Mouse (Mus musculus): Measurements from ENCODE around the gene Ube4a.

DNA sequence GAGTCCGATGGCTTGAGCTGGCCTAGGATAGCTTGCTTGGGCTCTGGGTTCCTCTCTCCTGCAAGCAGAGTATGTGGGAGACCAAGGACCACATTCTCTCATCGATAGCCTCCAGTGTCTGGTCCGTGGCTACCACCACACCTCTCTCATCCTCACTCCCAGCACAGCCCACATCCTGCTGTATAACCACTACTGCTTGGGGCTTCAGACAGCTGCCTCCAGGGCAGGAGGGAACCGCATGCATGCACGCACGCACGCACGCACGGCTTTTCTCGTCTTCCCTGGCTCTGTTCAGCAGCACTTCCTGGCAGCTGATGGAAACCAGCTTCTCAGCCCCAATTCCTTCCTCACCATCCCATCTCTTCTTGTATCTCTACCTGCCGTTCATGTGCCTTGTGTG lies 32.7 kb upstream of the Ube4a start:
- TF ChIP-seq CTCF (IDR thresholded peaks at IDR 0.05; ENCODE audit: control insufficient read depth, insufficient read depth, insufficient replicate concordance, low read depth, low read length): no peak
- no peak for TF ChIP-seq POLR2A (IDR thresholded peaks at IDR 0.05; ENCODE audit: control insufficient read depth, low read depth, low read length)

Data from testis, adult 2 months (tissue).